Mouse (Mus musculus): ENCODE results near the gene Iqgap1. TPM values are rescaled to one million over a fixed set of nuclear protein-coding genes. Genes with fewer than 3 reads are reported as not detected.
"Not testable (repeated sequence)": the region's sequence is repeated elsewhere in the genome, so short reads cannot be mapped to it uniquely, and the experiment has no call there.

The Iqgap1 gene
- total RNA-seq, 2 experiments from 2014 or later = 30.0 to 83.8 TPM

- no peak for ATAC-seq (replicated peaks; ENCODE audit: low FRiP score, poor library complexity, severe bottlenecking)
These were observed 49.7 kb downstream of the Iqgap1 start for GRCm38 (mm10) chr7:80776090-80776489.

DNA sequence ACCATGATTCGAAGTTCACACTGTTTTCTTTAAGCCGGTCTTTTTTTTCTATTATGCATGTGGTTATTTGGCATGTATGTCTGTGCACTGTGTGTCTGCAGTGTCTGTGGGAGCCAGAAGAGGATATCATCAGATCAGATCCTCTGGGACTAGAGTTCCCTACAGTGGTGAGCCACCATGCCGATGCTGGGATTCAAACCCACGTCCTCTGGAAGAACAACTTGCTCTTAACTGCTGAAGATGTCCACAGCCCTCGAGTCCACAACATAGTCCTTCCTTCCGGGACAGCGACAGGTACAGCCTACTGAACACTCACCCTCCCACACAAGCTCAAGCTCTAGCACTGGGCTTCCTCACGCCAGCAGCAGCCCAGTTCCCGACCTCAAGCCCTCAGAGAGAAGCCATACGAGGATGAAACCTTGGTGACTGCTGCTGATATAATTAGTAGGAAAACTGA is 50.3 kb downstream of the Iqgap1 start:
- ATAC-seq (replicated peaks; ENCODE audit: low FRiP score, poor library complexity, severe bottlenecking) = no peak

DNA sequence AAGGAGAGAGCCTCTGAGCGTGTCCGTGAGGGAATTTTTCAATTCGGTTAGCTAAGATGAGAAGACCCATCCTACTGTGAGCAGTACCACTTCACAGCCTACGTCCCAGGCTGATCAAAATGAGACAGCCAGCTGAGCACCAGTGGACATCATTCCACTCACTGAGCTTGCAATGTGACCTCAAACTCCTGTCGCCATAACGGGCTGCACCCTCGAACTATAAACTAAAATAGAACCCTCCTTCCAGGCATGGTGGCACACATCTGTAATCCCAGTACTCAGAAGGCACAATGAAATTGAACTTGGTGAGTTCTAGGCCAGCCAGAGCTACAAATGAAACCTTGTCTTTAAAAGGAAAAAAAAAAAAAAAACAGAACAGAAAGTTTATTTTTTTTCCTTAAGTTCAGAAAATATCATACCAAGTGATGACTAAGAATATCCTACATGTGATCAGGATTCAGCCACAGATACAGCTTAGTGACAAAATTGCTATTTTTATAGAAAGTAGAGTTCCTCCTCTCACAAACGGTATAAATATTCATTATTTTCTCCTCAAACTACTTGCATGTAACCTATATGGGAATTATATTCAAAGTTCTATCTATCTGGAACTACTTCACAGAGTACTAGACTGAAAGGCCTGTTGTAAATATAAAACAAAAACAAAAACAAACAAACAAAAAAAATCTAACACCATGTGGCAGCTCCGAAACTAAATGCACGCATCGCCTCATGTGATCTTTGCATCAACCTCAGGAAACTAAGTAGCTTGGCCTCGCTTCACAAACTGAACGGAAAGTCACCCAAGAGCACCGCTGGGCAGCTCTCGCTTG is 50.9 kb downstream of the Iqgap1 start:
- ATAC-seq (replicated peaks; ENCODE audit: low FRiP score, poor library complexity, severe bottlenecking) = no peak

DNA sequence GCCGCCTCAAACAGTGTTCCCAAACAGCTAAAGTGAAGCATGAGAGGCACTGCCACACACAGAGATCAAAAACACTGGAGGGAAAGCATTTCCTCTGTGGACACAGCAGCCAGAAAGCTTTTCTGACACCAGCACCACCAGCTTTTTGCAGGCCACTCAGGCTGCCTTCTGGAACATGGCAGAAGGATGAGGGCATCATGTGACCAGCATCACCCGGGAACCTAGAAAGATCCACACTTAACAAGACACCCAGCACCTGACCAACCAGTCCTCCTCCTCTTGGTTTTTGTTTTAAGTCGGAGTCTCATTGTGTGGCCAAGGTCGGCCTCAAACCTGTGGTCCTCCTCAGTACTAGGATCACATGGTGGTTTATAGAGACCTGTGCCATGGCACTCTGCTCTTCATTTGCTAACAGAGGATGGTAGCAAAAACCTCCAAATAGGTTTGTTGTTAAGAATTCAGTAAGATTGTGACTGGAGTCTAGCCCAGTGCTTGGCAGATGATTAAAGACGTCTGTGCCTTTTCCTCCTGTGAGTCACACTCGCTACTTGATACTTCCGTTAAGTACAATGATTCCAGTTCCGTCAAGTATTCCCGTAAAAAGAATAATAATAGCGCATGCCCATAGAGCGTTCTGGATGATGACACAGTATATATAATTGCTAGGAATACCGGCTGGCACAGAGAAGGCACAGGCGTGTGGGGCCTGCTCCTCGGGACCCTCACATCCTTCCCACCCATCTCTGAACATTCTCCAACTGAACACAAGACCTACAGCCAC is 51.8 kb downstream of the Iqgap1 start:
- ATAC-seq (replicated peaks; ENCODE audit: low FRiP score, poor library complexity, severe bottlenecking) = no peak

DNA sequence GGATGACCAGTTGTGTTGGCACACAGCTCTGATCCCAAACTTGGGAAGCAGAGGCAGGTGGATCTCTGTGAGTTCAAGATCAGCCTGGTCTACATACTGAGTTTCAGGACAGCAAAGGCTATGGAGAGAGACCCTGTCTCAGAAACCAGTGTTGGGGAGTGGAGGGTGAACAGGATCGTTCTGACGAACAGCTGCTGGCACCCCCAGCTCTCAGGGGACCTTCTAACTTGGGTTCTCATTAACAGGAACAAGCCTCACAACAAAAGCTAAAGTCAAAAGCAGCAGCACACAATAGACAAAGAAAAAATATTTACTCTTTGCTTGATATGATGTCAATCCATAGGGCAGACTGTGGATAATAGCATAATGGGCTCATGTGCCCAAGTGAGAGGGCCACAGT is 55.3 kb downstream of the Iqgap1 start:
- no peak for ATAC-seq (replicated peaks; ENCODE audit: low FRiP score, poor library complexity, severe bottlenecking)

DNA sequence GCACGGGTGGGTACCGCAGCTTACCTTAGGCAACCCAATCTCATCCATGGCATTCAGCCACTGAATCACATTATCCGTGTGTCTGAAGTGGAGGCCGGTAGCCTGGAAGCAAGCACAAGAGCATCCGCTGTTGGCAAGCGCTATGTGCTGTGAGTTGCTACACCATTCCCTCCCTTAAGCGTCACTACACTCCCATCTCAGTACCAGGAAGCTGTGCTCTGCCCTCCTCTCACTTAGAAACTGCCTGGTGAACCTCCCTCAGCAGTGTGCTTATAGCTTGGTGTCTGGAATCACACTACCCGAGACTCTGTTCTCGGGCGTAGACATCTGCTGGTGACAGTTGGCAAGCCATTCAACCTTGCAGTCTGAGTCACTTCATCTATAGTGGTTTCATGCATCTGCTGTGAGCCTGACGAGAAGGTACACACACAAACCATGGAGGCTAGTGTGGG is 58.9 kb downstream of the Iqgap1 start:
- no peak for ATAC-seq (replicated peaks; ENCODE audit: low FRiP score, poor library complexity, severe bottlenecking)

- ATAC-seq (replicated peaks; ENCODE audit: low FRiP score, poor library complexity, severe bottlenecking) = no peak
These were observed 59.7 kb downstream of the Iqgap1 start for GRCm38 (mm10) chr7:80766072-80766471.

DNA sequence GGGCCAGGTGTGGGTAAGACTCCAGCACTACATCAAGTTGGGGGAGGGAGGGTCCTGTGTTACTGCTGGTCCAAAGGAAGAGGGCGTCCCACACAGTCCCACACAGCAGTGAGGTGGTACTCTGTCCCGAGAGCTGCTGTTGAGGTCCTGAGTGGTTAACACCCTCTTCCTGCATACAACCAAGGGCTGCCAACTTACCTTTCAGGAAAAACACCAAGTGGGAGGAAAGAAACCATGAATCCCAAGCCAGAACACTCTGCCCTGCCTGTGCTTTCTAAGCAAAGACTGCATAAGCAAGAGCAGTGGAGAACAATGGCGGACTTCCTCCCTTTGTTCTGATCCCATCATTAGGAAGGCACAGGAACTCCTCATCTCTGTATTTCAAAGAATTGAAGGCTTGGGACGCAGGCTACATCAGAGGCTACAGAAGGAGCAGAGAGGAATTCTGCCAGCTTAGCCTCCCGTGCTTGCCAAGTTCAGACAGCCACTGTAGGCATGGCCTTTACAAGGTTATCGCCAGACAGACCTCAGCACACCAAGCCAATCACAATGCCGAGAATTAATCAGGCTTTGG is 61.8 kb downstream of the Iqgap1 start:
- no peak for ATAC-seq (replicated peaks; ENCODE audit: low FRiP score, poor library complexity, severe bottlenecking)

DNA sequence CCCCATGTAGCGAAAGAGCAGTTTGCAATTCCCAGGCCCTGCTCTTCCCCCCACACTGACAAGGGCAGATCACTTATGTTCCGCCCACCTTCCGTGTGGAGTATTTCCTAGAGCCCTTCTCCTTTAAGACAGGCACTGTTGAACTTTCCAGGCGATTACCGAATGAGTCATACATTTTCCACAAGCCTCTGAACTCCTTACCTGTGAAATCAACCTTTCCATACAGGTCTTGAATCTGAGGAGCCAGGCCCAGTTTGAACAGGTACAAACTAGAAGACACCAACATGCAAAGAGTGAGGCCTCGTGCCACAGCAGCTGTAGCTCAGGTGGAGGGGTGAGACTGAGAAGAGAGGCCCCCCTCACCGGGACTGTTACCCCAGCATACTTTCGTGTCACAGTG is 63.5 kb downstream of the Iqgap1 start:
- no peak for ATAC-seq (replicated peaks; ENCODE audit: low FRiP score, poor library complexity, severe bottlenecking)

GRCm38 (mm10) chr7:80754086-80754485 is 71.7 kb downstream of the Iqgap1 start:
- no peak for ATAC-seq (replicated peaks; ENCODE audit: low FRiP score, poor library complexity, severe bottlenecking)

DNA sequence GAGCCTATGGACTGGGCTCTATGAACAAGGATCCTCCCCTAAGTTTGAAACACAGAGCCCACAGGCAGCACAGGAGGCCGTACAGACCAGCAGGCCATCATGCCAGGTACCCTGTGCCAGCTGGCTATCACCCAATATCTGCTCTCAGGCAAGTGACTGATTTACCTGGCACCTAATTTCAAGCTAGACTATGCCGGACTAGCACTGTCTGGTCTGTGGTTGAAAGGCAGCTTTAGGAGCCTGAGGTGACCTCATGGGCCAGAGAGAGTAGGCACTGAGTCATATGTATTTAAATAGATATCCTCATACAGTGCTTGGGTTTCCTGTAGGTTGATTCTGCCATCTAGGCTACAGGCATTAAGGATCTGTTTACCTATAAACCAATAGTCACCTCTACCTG is 72.2 kb downstream of the Iqgap1 start:
- ATAC-seq (replicated peaks; ENCODE audit: low FRiP score, poor library complexity, severe bottlenecking) = no peak

DNA sequence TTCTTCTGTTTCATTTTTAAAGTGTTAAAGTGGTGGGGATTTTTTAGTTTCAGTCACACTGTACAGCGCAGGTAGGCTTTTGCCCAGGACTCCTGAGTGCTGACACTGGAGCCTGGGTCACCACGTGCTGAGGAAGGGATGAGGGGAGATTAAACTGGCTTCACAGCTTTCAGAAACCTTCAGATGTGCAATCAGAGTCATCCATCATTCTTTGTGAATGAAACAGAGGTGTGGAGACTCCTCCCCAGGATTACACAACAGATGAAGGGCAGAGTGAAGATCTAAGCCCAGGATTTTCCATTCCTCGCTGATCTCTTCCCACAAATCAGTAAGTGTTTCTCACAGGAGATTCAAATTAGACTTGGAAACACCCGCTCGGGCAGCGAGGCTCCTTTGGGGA is 76.2 kb downstream of the Iqgap1 start:
- no peak for ATAC-seq (replicated peaks; ENCODE audit: low FRiP score, poor library complexity, severe bottlenecking)

GRCm38 (mm10) chr7:80749109-80749508 is 76.7 kb downstream of the Iqgap1 start:
- not testable (repeated sequence) for ATAC-seq (replicated peaks; ENCODE audit: low FRiP score, poor library complexity, severe bottlenecking)

GRCm38 (mm10) chr7:80747371-80747770 is 78.4 kb downstream of the Iqgap1 start:
- ATAC-seq (replicated peaks; ENCODE audit: low FRiP score, poor library complexity, severe bottlenecking) = no peak

- ATAC-seq (replicated peaks; ENCODE audit: low FRiP score, poor library complexity, severe bottlenecking) = no peak
These were observed 79.5 kb downstream of the Iqgap1 start for GRCm38 (mm10) chr7:80746166-80746761.

- ATAC-seq (replicated peaks; ENCODE audit: low FRiP score, poor library complexity, severe bottlenecking) = no peak
These were observed 80.0 kb downstream of the Iqgap1 start for GRCm38 (mm10) chr7:80745746-80746145.

DNA sequence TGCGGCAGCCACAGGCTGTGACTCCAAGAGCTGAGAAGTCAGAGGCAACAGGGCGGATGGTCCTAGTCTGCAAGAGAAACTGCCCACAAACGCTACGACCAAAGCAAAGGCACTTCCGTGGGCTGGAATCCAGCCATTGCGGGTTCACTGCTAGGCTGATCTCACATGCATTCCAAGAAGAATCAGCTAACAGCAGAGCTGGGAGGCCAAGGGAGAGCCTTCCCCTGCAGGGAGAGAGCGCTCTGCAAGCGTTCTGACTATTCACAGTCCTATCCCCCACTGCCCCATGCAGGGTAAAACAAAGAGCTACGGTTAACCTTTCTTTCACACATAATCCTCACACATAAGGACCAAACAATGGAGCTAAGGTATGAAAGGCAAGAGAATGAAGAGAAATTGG is 80.5 kb downstream of the Iqgap1 start:
- no peak for ATAC-seq (replicated peaks; ENCODE audit: low FRiP score, poor library complexity, severe bottlenecking)

DNA sequence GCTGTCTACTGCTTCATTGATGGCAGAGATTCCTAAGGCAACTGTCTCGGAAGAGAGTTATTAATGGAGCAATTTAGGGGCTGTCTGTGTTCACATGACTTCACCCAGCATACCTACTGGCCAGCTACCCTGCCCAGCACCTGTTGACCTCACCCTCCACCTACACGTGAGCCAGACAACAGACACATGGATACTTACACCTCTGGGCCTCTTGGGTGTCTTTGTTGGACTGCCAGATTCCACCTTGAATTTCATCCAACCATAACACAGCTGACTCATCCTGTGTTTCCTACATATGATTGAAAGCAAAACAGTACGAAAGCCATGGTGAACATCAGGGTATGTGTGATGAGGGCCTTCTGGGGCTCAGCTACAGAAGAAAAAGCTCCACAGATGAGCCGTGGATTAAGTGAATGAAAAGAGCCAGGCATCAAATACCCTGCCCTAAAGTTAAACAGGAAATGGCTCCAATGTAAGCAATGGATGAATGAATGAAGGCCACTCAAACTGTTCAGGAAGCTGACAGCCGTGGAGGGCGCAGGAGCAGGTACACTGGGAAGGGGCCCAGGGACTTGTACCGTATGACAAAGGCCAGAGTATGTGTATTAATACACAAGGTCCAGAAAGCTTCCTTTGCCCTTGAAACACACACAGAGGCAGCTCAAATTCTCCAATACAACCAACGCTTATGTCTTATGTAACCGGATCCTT is 81.7 kb downstream of the Iqgap1 start:
- ATAC-seq (replicated peaks; ENCODE audit: low FRiP score, poor library complexity, severe bottlenecking) = no peak

DNA sequence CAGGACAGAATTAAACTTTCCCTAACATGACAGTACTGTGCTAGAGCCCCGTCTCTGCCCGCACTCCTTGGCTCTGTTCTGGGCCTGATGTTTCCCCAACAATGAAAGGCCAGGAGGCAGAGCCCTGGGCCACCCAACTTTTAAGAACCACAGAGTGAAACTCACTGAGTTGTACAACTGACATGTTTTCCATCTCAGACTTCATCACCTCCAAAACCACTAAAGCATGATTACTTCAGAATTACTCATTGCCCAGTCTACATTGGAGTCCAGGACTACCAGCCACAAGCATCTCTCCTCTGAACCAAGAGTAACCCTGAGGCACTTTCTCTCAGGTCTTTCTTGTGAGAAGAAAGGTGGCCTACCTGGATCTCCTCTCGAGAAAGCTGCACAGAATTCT is 83.1 kb downstream of the Iqgap1 start:
- no peak for ATAC-seq (replicated peaks; ENCODE audit: low FRiP score, poor library complexity, severe bottlenecking)

GRCm38 (mm10) chr7:80740954-80741353 is 84.8 kb downstream of the Iqgap1 start:
- no peak for ATAC-seq (replicated peaks; ENCODE audit: low FRiP score, poor library complexity, severe bottlenecking)
